Mouse (Mus musculus): ENCODE measurements around the gene Plcb3.
A peak's percentile ranks its signal among the peaks of the same experiment; 100 is the strongest.

Plcb3 gene

DNA sequence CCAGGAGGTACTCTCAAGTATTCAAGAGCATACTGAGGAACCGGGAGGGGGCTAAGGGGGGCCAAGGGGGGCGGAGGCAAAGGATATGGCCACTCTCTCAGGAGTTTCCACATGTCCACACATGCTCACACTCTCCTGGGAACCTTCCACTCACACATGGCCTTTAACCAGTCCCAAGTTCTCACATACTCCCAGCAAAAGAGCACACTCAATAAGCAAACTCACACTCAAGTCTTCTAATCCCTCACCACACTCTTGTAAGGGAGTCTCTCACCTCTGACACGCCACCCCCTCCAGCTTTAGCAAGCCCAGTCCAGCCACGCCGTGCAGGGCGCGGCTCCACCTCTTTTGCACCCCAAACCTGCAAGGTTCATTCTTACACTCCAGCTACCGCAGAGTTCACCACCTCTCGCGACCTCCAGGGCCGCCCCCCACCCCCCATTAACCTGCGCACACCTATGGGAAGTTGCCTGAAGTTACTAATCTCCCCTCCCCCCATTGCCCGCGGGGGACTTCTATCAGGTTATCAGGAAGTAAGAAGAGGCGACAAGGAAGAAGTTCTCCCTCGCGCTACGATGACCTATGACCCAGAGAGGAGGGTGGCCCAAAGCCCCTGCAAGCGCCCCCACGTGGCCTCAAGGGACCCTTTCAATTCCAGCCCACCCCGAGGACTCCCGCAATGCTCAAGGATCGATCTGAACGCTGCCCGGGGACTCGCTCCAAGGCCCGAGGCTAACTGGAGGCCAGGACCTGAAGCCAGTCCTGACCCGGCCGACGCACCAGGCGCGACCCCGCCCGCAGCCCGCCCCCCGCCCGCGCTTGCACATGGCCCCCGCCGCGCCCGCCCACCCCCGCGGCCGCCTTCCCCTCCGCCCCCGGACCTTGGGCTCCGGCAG lies 55.3 kb downstream of the Plcb3 start:
- DNase-seq (ENCODE audit: extremely low spot score) = no peak

DNA sequence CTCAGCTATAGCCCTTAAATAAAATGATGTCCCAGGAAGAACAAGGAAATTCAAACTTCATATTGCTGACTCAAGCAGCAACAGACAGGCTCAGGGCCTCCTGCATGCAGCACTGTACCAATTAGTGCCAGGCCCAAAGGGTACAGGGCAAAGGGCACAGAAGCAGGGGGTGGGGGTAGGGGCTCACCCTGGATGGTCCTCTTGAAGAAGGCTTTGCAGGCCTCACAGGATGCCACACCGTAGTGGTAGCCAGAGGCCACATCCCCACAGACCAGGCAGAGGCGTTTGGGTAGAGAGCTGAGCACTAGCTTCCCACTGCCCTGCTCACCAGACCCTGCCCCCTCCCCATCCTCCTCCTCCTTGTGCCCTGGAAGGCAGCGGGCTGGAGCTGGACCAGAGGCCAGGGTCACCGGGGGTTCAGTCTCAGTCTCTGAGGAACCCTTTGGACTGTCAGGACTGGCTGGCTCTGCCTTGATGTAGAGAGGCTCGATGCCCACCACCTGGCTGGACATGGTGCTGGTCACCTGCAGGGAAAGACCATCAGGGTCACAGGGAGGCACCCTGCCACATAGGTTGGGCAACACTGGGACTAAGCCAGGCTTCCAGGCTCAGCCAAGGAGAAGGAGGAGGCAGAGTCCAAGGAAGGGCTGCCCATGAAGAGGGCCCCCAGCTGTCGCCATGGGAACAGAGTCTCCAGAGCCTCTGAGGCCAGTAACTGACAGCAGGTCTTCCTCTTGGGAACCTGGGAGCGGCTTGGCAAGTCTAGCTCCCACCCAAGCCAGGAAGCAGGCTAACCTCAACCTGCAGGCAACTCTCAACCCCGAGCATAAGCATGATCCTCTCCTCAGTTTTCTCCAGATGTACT lies 56.2 kb downstream of the Plcb3 start:
- no peak for DNase-seq (ENCODE audit: extremely low spot score)

- no peak for DNase-seq (ENCODE audit: extremely low spot score)
These were observed 56.8 kb downstream of the Plcb3 start for GRCm38 (mm10) chr19:6919431-6919830.

DNA sequence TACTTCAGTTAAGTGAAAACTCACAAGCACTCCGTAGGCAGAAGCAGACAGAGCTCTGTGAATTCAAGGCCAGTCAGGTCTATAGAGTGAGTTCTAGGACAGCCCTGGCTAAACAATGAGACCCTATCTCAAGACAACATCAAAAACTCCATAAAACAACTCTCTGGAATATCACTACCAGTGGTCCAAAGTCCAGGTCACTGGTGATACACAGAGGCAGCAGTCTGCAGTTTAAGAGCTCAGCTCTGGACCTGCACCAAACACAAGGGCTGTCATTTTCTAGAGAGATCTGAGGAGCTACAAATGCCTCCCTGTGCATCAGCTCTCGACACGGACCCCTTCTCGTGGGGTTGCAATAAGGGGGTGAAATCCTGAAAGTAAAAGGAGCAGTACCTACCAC lies 57.9 kb downstream of the Plcb3 start:
- no peak for DNase-seq (ENCODE audit: extremely low spot score)

DNA sequence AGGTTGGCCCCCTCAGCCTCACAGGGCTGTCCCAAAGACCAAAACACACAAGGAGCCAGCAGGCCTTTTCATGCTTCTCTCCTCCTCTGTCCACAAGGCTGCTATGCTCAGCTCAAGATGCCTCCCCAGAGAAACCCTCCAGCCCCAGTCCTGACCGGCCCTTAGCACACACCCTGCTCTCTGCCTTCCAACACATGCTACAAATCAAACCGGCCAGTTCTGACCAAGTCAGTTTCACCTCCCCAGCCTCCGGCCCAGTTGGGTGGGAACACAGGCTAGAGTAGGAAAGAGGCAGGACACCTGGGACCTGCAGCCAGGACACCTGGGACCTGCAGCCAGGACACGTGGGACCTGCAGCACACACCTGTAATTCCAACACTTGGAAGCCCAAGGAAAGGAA lies 59.8 kb downstream of the Plcb3 start:
- DNase-seq (ENCODE audit: extremely low spot score) = no peak

DNA sequence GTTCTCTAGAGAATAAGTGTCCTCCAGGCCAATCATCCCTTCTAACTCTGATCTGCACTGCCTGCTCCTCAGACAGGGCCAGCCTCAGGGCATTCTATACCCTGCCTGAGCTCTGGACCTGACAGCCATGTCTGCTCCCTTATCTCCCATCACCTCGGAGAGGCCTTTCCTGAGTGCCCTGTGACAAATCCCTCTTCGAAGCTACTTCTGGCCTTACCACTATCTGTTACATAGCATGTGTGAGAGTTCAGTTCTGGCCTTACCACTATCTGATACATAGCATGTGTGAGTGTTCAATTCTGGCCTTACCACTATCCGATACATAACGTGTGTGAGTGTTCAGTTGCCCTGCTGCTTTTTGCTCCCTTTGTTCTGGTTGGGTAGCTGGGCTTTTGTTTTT lies 61.0 kb downstream of the Plcb3 start:
- no peak for DNase-seq (ENCODE audit: extremely low spot score)

GRCm38 (mm10) chr19:6914540-6914939 lies 61.7 kb downstream of the Plcb3 start:
- no peak for DNase-seq (ENCODE audit: extremely low spot score)

GRCm38 (mm10) chr19:6913991-6914390 lies 62.3 kb downstream of the Plcb3 start:
- no peak for DNase-seq (ENCODE audit: extremely low spot score)

DNA sequence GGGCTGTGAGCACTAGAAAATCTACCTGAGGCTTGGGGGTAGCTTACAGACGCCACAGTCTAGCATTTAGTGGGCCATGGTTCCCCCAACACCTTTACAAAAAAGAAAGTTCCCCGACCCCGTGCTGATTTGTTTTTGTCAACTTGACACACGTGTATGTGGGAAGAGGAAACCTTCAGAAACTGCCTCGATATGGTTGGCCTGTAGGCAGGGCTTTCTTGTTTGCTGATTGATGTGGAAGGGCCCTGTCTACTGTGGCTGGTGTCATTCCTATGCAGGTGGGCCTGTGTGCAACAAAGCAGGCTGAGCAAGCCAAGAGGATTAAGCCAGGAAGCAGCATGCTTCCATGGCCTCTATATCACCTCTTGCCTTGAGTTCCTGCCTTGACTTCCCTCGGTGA lies 63.2 kb downstream of the Plcb3 start:
- DNase-seq (ENCODE audit: extremely low spot score) = no peak

- peak; percentile 0 for DNase-seq (ENCODE audit: extremely low spot score)
These were observed 63.9 kb downstream of the Plcb3 start for GRCm38 (mm10) chr19:6912205-6912970.

GRCm38 (mm10) chr19:6911101-6912074 lies 64.9 kb downstream of the Plcb3 start:
- no peak for DNase-seq (ENCODE audit: extremely low spot score)

DNA sequence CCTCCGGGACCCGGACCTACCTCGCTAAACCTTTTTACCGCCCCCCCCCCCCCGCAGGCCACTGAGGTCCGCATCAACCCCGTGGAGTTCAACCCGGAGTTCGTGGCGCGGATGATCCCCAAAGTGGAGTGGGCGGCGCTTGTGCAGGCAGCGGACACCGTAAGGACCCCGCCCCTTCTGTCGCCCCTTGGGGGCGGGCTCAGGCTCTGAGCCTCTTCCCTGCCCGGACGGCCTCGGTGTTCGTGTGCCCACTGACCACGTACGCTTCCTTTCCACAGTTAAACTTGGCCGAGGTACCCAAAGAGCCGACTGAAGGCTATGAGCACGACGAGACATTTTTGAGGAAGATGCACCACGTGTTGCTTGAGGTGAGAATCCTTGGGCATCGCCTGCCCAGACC lies 66.0 kb downstream of the Plcb3 start:
- peak; percentile 70 for DNase-seq (ENCODE audit: extremely low spot score)

GRCm38 (mm10) chr19:6909507-6910289 lies 66.6 kb downstream of the Plcb3 start, which contains the start of the genes Trmt112 and Prdx5:
Trmt112 (plus strand) TSS chr19:6909698.
Prdx5 (minus strand) TSS chr19:6910106.
- DNase-seq (ENCODE audit: extremely low spot score) = peak; percentile 88

DNA sequence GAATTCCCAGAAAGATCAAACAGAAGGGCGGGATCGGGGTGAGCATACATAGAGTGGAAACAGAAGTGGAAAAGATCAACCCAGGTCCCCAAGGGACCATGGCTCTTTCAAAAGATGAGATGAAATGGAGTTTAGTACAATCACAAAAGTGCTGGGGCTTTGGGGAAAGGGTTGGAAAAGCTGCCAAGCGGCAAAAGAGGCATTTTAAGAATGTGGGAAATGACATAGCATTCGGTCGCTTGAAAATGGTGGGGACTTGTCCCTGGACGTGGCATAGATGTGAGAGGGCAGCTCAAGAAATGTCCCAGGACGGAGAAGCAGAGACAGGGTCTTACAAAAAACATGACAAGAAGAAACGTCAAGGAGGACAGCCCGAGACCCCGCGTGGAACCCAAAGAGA lies 67.2 kb downstream of the Plcb3 start:
- no peak for DNase-seq (ENCODE audit: extremely low spot score)

DNA sequence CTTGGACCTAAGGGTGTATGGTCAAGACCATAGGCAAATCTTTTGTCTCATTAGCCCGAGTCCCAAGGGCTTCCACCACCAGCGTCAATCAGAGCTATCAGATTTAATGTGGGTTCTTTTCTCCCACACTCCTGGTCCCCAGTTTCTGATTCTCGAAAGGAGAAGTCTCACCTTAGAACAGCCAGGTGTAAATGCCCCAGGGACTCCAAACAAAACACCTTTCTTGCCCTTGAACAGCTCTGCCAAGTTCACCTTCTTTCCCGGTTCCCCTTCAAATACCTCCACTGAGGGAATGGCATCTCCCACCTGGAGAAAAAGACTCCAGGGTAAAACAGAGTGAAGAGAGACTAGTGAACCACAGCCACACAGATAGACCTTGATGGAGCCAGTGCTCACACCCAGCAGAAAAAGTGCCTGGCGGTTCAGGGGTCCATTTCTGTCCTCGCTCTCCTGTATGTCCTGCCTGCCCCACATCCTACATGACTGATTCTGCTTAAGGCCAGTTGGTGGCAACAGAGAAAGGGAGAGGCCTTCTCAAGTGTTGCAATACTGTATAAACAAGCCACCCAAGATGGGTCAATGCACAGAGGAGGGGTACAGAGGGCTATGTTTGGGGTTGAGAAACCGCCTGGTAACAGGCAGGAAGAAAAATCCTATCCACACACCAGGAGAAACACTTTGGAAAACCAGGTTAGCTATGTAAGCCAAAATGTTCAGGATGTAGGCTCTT lies 68.3 kb downstream of the Plcb3 start:
- DNase-seq (ENCODE audit: extremely low spot score) = no peak

- no peak for DNase-seq (ENCODE audit: extremely low spot score)
These were observed 69.2 kb downstream of the Plcb3 start for GRCm38 (mm10) chr19:6907094-6907493.

DNA sequence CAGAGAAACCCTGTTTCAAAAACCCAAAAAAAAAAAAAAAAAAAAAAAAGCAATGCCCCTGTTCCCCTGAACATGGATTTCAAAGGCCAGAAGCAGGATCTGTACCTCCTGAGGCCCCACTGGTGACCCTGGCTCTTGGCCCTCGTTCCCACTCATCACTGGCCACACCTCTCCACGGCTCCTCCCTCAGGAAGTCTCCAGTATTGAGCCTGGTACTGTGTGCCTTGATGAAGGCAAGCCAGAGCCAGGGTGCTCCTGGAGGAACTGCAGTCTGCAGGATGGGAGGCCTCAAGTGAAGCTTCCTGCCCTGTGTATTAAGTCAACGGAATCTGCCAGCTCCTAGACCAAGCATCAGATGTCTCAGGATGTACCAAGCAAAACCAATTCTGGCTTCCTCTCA lies 70.1 kb downstream of the Plcb3 start:
- DNase-seq (ENCODE audit: extremely low spot score) = no peak

DNA sequence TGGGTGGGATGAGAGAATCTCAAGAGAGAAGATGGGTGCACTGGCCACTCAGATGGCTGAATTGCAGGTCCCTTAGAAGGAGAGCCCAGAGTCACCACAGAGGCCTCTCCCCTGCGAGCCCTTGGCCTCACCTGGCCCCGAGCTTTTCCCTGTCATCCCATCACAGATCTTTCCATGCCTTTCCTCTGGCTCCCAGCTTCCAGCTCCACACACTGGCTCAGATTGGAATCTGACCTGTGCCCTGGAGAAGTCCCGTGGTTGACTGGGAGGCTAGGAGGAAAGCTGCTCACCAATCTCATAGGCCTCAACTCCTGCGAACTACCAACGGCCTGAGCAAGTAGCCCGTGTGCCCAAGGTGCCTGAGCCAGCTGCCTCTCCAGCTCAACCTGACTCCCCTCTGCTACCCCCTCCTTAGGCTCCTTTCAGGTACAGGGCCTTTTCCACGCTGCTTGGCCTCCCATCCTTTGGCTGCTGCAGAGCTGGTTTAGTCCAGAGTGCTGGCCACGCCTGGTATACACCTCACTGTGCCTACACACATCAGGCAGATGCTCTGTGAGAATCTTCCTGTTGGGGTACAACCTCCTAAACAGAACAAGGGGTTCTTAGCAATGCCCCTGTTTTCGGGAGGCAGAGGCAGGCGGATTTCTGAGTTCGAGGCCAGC lies 70.6 kb downstream of the Plcb3 start:
- DNase-seq (ENCODE audit: extremely low spot score) = no peak

- no peak for DNase-seq (ENCODE audit: extremely low spot score)
These were observed 71.4 kb downstream of the Plcb3 start for GRCm38 (mm10) chr19:6904846-6905245.

Measured in embryo, embryonic 9.5 days (tissue).